ENCODE assay signal across 21 mouse cellular contexts in genomic region chr10:78748161-78748560, GRCm38 (mm10). TPM values are rescaled to one million over a fixed set of nuclear protein-coding genes. Genes with fewer than 3 reads are reported as not detected.
DNase-seq lines count a peak whose midpoint lies in the region; ATAC-seq and TF ChIP-seq lines count a peak whose summit lies in the region.
"Had no signal": no experiment of that assay in that cellular context is flagged by ENCODE, and none has a peak within 500 bp of the region (broad histone marks: within the 10 kb centered on the region; RNA-seq: fewer than 3 reads in every experiment).

No protein-coding gene starts in this region.

- no peak for DNase-seq in embryonic facial prominence, embryonic 10.5 days (ENCODE audit: low spot score)
- no peak for DNase-seq in lung, embryonic 14.5 days
- DNase-seq in lung, postnatal 10 days = no peak
- DNase-seq in gastrocnemius, postnatal 4 days (ENCODE audit: low spot score in 2 of 2) = no peak
- no peak for DNase-seq in right cerebral cortex, postnatal 14 days
- DNase-seq: cerebellum, adult 11-12 months; heart, adult 18-20 months; kidney, adult 11 months; kidney, postnatal 4 days; liver; right cerebral cortex, adult 18-20 months had no signal

- H3K9me3 ChIP-seq in embryonic facial prominence, embryonic 13.5 days = no peaks in the 10 kb centered on the region
- H3K9me3 ChIP-seq in embryonic facial prominence, embryonic 10.5 days = no peaks in the 10 kb centered on the region
- H3K9me3 ChIP-seq in lung, embryonic 14.5 days (ENCODE audit: low read depth, low read length) = no peaks in the 10 kb centered on the region
- no peaks in the 10 kb centered on the region for H3K9me3 ChIP-seq in hindbrain, embryonic 16.5 days (ENCODE audit: control insufficient read depth, low read length)
- no peaks in the 10 kb centered on the region for H3K9me3 ChIP-seq in neural tube, embryonic 14.5 days (ENCODE audit: control insufficient read depth, low read length)

- peaks cover 21% of the 10 kb centered on the region for H3K4me1 ChIP-seq in embryonic facial prominence, embryonic 13.5 days
- H3K4me1 ChIP-seq in embryonic facial prominence, embryonic 10.5 days = peaks cover 49% of the 10 kb centered on the region
- H3K4me1 ChIP-seq in lung, embryonic 14.5 days (ENCODE audit: insufficient read depth) = no peaks in the 10 kb centered on the region
- peaks cover 5% of the 10 kb centered on the region for H3K4me1 ChIP-seq in hindbrain, embryonic 16.5 days (ENCODE audit: control insufficient read depth, insufficient read depth, low read depth, low read length)
- peaks cover 6% of the 10 kb centered on the region; the same call in 1 of the 2 replicates for H3K4me1 ChIP-seq in neural tube, embryonic 14.5 days (ENCODE audit: control insufficient read depth, insufficient read depth, low read length)

- TF ChIP-seq CTCF in lung, embryonic 14.5 days (IDR thresholded peaks at IDR 0.05; ENCODE audit: low read depth) = no peak

- H3K36me3 ChIP-seq in embryonic facial prominence, embryonic 13.5 days = no peaks in the 10 kb centered on the region
- H3K36me3 ChIP-seq in embryonic facial prominence, embryonic 10.5 days (replicated peaks) = no peaks in the 10 kb centered on the region
- H3K36me3 ChIP-seq in lung, embryonic 14.5 days (ENCODE audit: insufficient read depth) = no peaks in the 10 kb centered on the region
- H3K36me3 ChIP-seq in hindbrain, embryonic 16.5 days (ENCODE audit: control insufficient read depth, insufficient read depth, low read length) = no peaks in the 10 kb centered on the region
- H3K36me3 ChIP-seq in neural tube, embryonic 14.5 days (ENCODE audit: control insufficient read depth, insufficient read depth, low read length) = no peaks in the 10 kb centered on the region

- no peak overlapping the region for H3K27ac ChIP-seq in embryonic facial prominence, embryonic 13.5 days
- H3K27ac ChIP-seq in embryonic facial prominence, embryonic 10.5 days (replicated peaks) = no peak overlapping the region
- H3K27ac ChIP-seq in lung, embryonic 14.5 days (ENCODE audit: low read depth) = no peak overlapping the region
- 0 out of 2 replicates have a peak overlapping the region, but pooled peaks have one; percentile 23 for H3K27ac ChIP-seq in hindbrain, embryonic 16.5 days (ENCODE audit: low read depth, low read length)
- H3K27ac ChIP-seq in neural tube, embryonic 14.5 days (ENCODE audit: low read depth, low read length) = no peak overlapping the region
- H3K27ac ChIP-seq: left cerebral cortex, adult 2 months had no signal

- H3K4me2 ChIP-seq in embryonic facial prominence, embryonic 13.5 days = peak overlapping the region; percentile 66; the same call in 1 of the 2 replicates
- peak overlapping the region; percentile 68; the same call in 1 of the 2 replicates for H3K4me2 ChIP-seq in lung, embryonic 14.5 days
- H3K4me2 ChIP-seq in hindbrain, embryonic 16.5 days (ENCODE audit: low read length) = peak overlapping the region; percentile 73
- H3K4me2 ChIP-seq in neural tube, embryonic 14.5 days (ENCODE audit: low read depth, low read length) = peak overlapping the region; percentile 70; the same call in 1 of the 2 replicates

- 82% methylated on average over 13 of the region's 13 CpGs for WGBS in embryonic facial prominence, embryonic 13.5 days
- 77% methylated on average over 13 of the region's 13 CpGs for WGBS in embryonic facial prominence, embryonic 10.5 days
- 81% methylated on average over 13 of the region's 13 CpGs for WGBS in lung, embryonic 14.5 days
- WGBS in hindbrain, embryonic 16.5 days = 80% methylated on average over 13 of the region's 13 CpGs
- WGBS in neural tube, embryonic 14.5 days = 81% methylated on average over 13 of the region's 13 CpGs

- no peak overlapping the region for H3K4me3 ChIP-seq in embryonic facial prominence, embryonic 13.5 days
- no peak overlapping the region for H3K4me3 ChIP-seq in embryonic facial prominence, embryonic 10.5 days
- no peak overlapping the region for H3K4me3 ChIP-seq in lung, embryonic 14.5 days (ENCODE audit: low read depth, low read length)
- peak overlapping the region; percentile 50 for H3K4me3 ChIP-seq in hindbrain, embryonic 16.5 days (ENCODE audit: low read length)
- H3K4me3 ChIP-seq in neural tube, embryonic 14.5 days (ENCODE audit: low read depth, low read length) = no peak overlapping the region
- H3K4me3 ChIP-seq: erythroblast, embryonic 14.5 days had no signal

- ATAC-seq in embryonic facial prominence, embryonic 13.5 days (ENCODE audit: insufficient number of reproducible peaks, insufficient read depth, low FRiP score, low TSS enrichment, low read depth) = no peak
- no peak for ATAC-seq in lung, embryonic 14.5 days (ENCODE audit: insufficient read depth)
- no peak for ATAC-seq in hindbrain, embryonic 16.5 days
- ATAC-seq in neural tube, embryonic 14.5 days (ENCODE audit: low read depth) = no peak
- ATAC-seq: Patski had no signal

- H3K9ac ChIP-seq in embryonic facial prominence, embryonic 13.5 days = no peak overlapping the region
- H3K9ac ChIP-seq in lung, embryonic 14.5 days = no peak overlapping the region
- no peak overlapping the region; the same call in 1 of the 2 replicates for H3K9ac ChIP-seq in hindbrain, embryonic 16.5 days (ENCODE audit: low read depth, low read length)
- H3K9ac ChIP-seq in neural tube, embryonic 14.5 days (replicated peaks; ENCODE audit: low read depth, low read length) = no peak overlapping the region

- no peaks in the 10 kb centered on the region for H3K27me3 ChIP-seq in embryonic facial prominence, embryonic 13.5 days
- peaks cover 26% of the 10 kb centered on the region for H3K27me3 ChIP-seq in embryonic facial prominence, embryonic 10.5 days (replicated peaks; ENCODE audit: low read depth, poor library complexity, severe bottlenecking)
- no peaks in the 10 kb centered on the region for H3K27me3 ChIP-seq in lung, embryonic 14.5 days (ENCODE audit: insufficient read depth, low read length)
- no peaks in the 10 kb centered on the region for H3K27me3 ChIP-seq in hindbrain, embryonic 16.5 days (replicated peaks; ENCODE audit: control insufficient read depth, insufficient read depth, low read length)
- no peaks in the 10 kb centered on the region for H3K27me3 ChIP-seq in neural tube, embryonic 14.5 days (ENCODE audit: control insufficient read depth, insufficient read depth, low read length)
- H3K27me3 ChIP-seq: Patski had no signal

RNA-seq across cellular contexts. Expression of gene Ccdc105, which starts 4.7 kb away (rescaled TPM):
- 0.17 and 0.20 TPM in 2 replicates for polyA plus RNA-seq in embryonic facial prominence, embryonic 13.5 days (2015; fragmentation: Nextera tagmentation; extraction: Ambion mirVana)
- 0.13 and 0.16 TPM in 2 replicates for polyA plus RNA-seq in embryonic facial prominence, embryonic 10.5 days (2016; fragmentation: Nextera tagmentation; extraction: Ambion mirVana)
- polyA plus RNA-seq in lung, embryonic 14.5 days (2014; fragmentation: Nextera tagmentation; extraction: Ambion mirVana) = 0.18 and 0.21 TPM in 2 replicates
- 0.25 and 0.26 TPM in 2 replicates for polyA plus RNA-seq in hindbrain, embryonic 16.5 days (2015; fragmentation: Nextera tagmentation; extraction: Ambion mirVana)
- polyA plus RNA-seq in neural tube, embryonic 14.5 days (2014; fragmentation: Nextera tagmentation; extraction: Ambion mirVana) = 0.20 and 0.40 TPM in 2 replicates
- not detected for total RNA-seq in gastrocnemius, postnatal 4 days (2021)
- total RNA-seq: CH12.LX; heart, adult 18-20 months; heart, postnatal 25 days had no signal
- polyA plus RNA-seq: erythroblast, embryonic 14.5 days; lung, postnatal 0 days; Patski; spleen, adult 2 months had no signal

RNA-seq across cellular contexts. Expression of gene Casp14, which starts 30.1 kb away (rescaled TPM):
- polyA plus RNA-seq in embryonic facial prominence, embryonic 13.5 days (2015; fragmentation: Nextera tagmentation; extraction: Ambion mirVana) = 0.77 and 0.98 TPM in 2 replicates
- not detected in 2 replicates for polyA plus RNA-seq in embryonic facial prominence, embryonic 10.5 days (2016; fragmentation: Nextera tagmentation; extraction: Ambion mirVana)
- polyA plus RNA-seq in lung, embryonic 14.5 days (2014; fragmentation: Nextera tagmentation; extraction: Ambion mirVana) = not detected in 2 replicates
- polyA plus RNA-seq in hindbrain, embryonic 16.5 days (2015; fragmentation: Nextera tagmentation; extraction: Ambion mirVana) = not detected in 2 replicates
- not detected in 2 replicates for polyA plus RNA-seq in neural tube, embryonic 14.5 days (2014; fragmentation: Nextera tagmentation; extraction: Ambion mirVana)
- not detected for total RNA-seq in gastrocnemius, postnatal 4 days (2021)
- total RNA-seq: CH12.LX; heart, adult 18-20 months; heart, postnatal 25 days; left cerebral cortex, adult 2 months had no signal
- polyA plus RNA-seq: lung, postnatal 0 days; spleen, adult 2 months had no signal

RNA-seq across cellular contexts. Expression of gene Slc1a6, which starts 32.1 kb away (rescaled TPM):
- polyA plus RNA-seq in embryonic facial prominence, embryonic 13.5 days (2015; fragmentation: Nextera tagmentation; extraction: Ambion mirVana) = 2.6 and 2.7 TPM in 2 replicates
- polyA plus RNA-seq in embryonic facial prominence, embryonic 10.5 days (2016; fragmentation: Nextera tagmentation; extraction: Ambion mirVana) = 1.2 and 1.4 TPM in 2 replicates
- polyA plus RNA-seq in lung, embryonic 14.5 days (2014; fragmentation: Nextera tagmentation; extraction: Ambion mirVana) = 0.77 and 1.1 TPM in 2 replicates
- 32.6 and 37.3 TPM in 2 replicates for polyA plus RNA-seq in hindbrain, embryonic 16.5 days (2015; fragmentation: Nextera tagmentation; extraction: Ambion mirVana)
- 10.3 and 10.8 TPM in 2 replicates for polyA plus RNA-seq in neural tube, embryonic 14.5 days (2014; fragmentation: Nextera tagmentation; extraction: Ambion mirVana)
- under 1 TPM; 0.21 to 0.69 TPM for total RNA-seq in gastrocnemius, postnatal 4 days (2021)
- total RNA-seq: heart, adult 18-20 months; heart, postnatal 25 days had no signal
- polyA plus RNA-seq: erythroblast, embryonic 14.5 days had no signal
